Mouse (Mus musculus) testis, adult 2 months (tissue): ENCODE results near the gene Ebpl.

ENCODE experiments used
- CTCF ChIP-seq: fragments of 200-500 bp; IDR thresholded peaks from 2 replicates; pipeline ENCODE4 v1.5.1; 2012; ENCODE audit warnings: low read depth, mild to moderate bottlenecking, inconsistent platforms, low read length, moderate library complexity; ENCODE audit not compliant: control insufficient read depth, insufficient read depth, insufficient replicate concordance
- POLR2A ChIP-seq: fragments of 200-500 bp; IDR thresholded peaks from 2 replicates; pipeline ENCODE4 v1.6.1; 2012; ENCODE audit warnings: low read depth, mild to moderate bottlenecking, inconsistent platforms, low read length, moderate library complexity; ENCODE audit not compliant: control insufficient read depth

DNA sequence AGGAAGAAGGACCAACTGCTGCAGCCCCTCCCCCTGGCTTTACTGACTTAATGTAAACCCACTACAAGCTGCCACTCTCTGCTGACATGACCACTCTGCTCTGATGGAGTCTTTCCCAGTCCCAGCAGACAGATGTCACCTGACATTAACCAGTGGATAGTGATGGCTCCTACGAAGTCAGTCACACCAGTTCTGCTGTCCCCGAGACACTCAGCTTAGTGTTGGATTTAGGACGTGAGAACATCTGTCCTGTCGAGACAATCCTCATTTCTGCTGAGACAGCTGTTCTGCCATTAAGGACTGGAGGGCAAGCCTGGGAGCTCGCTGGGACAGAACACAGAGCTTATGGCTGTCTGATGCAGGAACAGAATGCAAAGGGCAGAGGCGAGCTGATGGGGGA lies 9.4 kb downstream of the Ebpl start:
- TF ChIP-seq CTCF (no peak), POLR2A (no peak)
